Mouse (Mus musculus): ENCODE data around the gene Lyrm7.

- TF ChIP-seq CTCF (IDR thresholded peaks at IDR 0.05; ENCODE audit: low read depth, low read length) (no peak), EP300 (IDR thresholded peaks at IDR 0.05; ENCODE audit: insufficient read depth, low read depth, low read length) (no peak), POLR2A (IDR thresholded peaks at IDR 0.05; ENCODE audit: insufficient read depth, low read length) (no peak)
Observed at GRCm38 (mm10) chr11:54879434-54879833, 18.7 kb upstream of the Lyrm7 start.
